Mouse (Mus musculus): ENCODE measurements around the gene Pacsin3.

Gene Pacsin3

GRCm38 (mm10) chr2:91263692-91264660, 8.2 kb downstream of the Pacsin3 start:
- DNase-seq: no peak

- DNase-seq: peak; percentile 94
These were observed 9.2 kb downstream of the Pacsin3 start, which contains the start of gene Arfgap2 for GRCm38 (mm10) chr2:91264711-91265681. Gene Arfgap2 (plus strand): TSS chr2:91264974.

- no peak for DNase-seq
These were observed 12.3 kb downstream of the Pacsin3 start for GRCm38 (mm10) chr2:91268042-91268441.

- DNase-seq: no peak
These were observed 13.0 kb downstream of the Pacsin3 start for GRCm38 (mm10) chr2:91268706-91269105.

- no peak for DNase-seq
These were observed 14.0 kb downstream of the Pacsin3 start for GRCm38 (mm10) chr2:91269687-91270133.

- DNase-seq: peak; percentile 60
These were observed 23.1 kb downstream of the Pacsin3 start for GRCm38 (mm10) chr2:91278749-91279371.

GRCm38 (mm10) chr2:91279372-91279755, 23.6 kb downstream of the Pacsin3 start:
- no peak for DNase-seq

- DNase-seq: no peak
These were observed 25.6 kb downstream of the Pacsin3 start for GRCm38 (mm10) chr2:91281366-91281765.

- no peak for DNase-seq
These were observed 28.2 kb downstream of the Pacsin3 start for GRCm38 (mm10) chr2:91283972-91284371.

GRCm38 (mm10) chr2:91284375-91285199, 28.8 kb downstream of the Pacsin3 start:
- peak; percentile 79 for DNase-seq

- peak; percentile 92 for DNase-seq
These were observed 30.2 kb downstream of the Pacsin3 start for GRCm38 (mm10) chr2:91285885-91286505.

- no peak for DNase-seq
These were observed 31.8 kb downstream of the Pacsin3 start for GRCm38 (mm10) chr2:91287563-91287962.

- peak; percentile 31 for DNase-seq
These were observed 35.6 kb downstream of the Pacsin3 start for GRCm38 (mm10) chr2:91291197-91292007.

- DNase-seq: no peak
These were observed 38.5 kb downstream of the Pacsin3 start for GRCm38 (mm10) chr2:91294226-91294625.

GRCm38 (mm10) chr2:91295895-91296294, 40.1 kb downstream of the Pacsin3 start:
- DNase-seq: no peak

- no peak for DNase-seq
These were observed 43.4 kb downstream of the Pacsin3 start for GRCm38 (mm10) chr2:91299156-91299555.

GRCm38 (mm10) chr2:91300784-91301183, 45.0 kb downstream of the Pacsin3 start:
- DNase-seq: no peak

- no peak for DNase-seq
These were observed 46.1 kb downstream of the Pacsin3 start for GRCm38 (mm10) chr2:91301836-91302235.

GRCm38 (mm10) chr2:91302845-91303244, 47.1 kb downstream of the Pacsin3 start:
- no peak for DNase-seq

- no peak for DNase-seq
These were observed 50.2 kb downstream of the Pacsin3 start for GRCm38 (mm10) chr2:91305926-91306325.
